Mouse (Mus musculus) C2C12 (cell line): Measurements from ENCODE around the gene Il2ra.

Experiments used
- CEBPB ChIP-seq: IDR thresholded peaks from one replicate; pipeline ENCODE4 v1.6.1; 2011; ENCODE audit warnings: low read depth, mild to moderate bottlenecking, control low read depth, moderate library complexity
- CTCF ChIP-seq: IDR thresholded peaks from one replicate; pipeline ENCODE4 v1.5.1; 2011; ENCODE audit not compliant: control insufficient read depth, insufficient read depth, insufficient read length
- FOSL1 ChIP-seq: IDR thresholded peaks from one replicate; pipeline ENCODE4 v1.8.0; 2011; ENCODE audit warnings: mild to moderate bottlenecking, low read length; ENCODE audit not compliant: poor library complexity, insufficient read depth, severe bottlenecking
- MAX ChIP-seq: IDR thresholded peaks from one replicate; pipeline ENCODE4 v1.6.1; 2011; ENCODE audit warnings: mild to moderate bottlenecking, control low read depth
- MYOG ChIP-seq: IDR thresholded peaks from one replicate; pipeline ENCODE4 v1.6.1; 2011; ENCODE audit not compliant: control insufficient read depth, insufficient read length; ENCODE audit errors: extremely low read depth
- USF1 ChIP-seq: IDR thresholded peaks from one replicate; pipeline ENCODE4 v1.6.1; 2011; ENCODE audit warnings: low read depth, mild to moderate bottlenecking, control low read depth, moderate library complexity

- TF ChIP-seq CTCF (no peak), USF1 (no peak), MAX (no peak), CEBPB (no peak), FOSL1 (no peak), MYOG (no peak)
These were observed 44.8 kb downstream of the Il2ra start for GRCm38 (mm10) chr2:11687436-11687835.
